Mouse (Mus musculus): Measurements from ENCODE around the gene Chka. TPM values are rescaled to one million over a fixed set of nuclear protein-coding genes. Genes with fewer than 3 reads are reported as not detected.

The Chka gene
- polyA plus RNA-seq (2016; fragmentation: Nextera tagmentation; extraction: Ambion mirVana): 30.1 and 36.1 TPM in 2 replicates

DNA sequence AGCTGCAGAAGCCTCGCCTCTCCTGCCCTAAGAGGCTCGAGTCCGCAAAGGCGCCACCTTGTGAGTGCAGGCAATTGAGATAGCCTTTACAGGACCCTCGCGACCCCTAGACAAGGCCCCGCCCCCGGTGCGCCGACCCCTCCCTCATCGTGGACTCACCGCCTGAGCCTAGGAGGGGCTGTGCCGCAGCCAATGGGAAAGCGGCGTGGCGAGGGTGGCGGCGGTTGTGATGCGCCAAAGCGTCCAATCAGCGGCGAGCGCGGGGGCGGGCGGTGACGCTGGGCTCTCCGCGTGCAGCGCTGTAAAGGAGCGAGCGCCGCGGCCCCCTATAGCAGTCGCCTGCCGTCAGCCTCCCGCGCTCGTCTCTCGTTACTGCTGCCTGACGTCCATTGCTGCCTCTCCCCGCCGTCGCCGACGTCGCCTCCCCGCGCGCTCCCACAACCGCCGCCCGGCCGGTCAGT lies at the start of gene Chka:
Gene Chka, plus strand, starts transcription at position 272 of the 461 bp plus-strand sequence.
- H3K4me1 ChIP-seq (replicated peaks): peaks cover 42% of the 10 kb centered on the region
- peak; percentile 97 for ATAC-seq (ENCODE audit: insufficient number of reproducible peaks, low FRiP score)
- WGBS: under 1% methylated on average over 54 of the region's 54 CpGs

DNA sequence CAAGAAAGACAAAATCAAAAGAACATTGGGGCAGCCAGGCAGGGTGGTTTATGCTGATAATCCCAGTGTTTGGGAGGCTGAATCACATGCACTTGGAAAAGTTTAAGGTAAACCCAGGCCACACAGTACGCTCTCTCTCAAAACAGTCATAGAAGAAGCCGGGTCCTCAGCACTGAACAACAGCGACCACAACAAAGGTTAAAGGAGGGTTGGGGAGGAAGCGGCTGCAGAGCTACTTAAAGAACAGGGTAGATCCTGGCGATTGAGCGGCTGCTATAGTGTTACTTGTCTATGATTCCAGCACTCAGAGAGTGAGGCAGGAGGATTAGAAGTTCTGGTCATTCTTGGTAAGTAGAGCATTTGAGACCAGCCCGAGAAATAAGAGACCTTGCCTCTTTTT lies 46.0 kb upstream of the Chka start:
- Histone ChIP-seq H3K27me3 (replicated peaks) (no peaks in the 10 kb centered on the region), H3K27ac (ENCODE audit: poor library complexity, severe bottlenecking) (no peak overlapping the region), H3K36me3 (peaks cover 83% of the 10 kb centered on the region), H3K4me3 (no peak overlapping the region), H3K9me3 (replicated peaks) (no peaks in the 10 kb centered on the region), H3K4me1 (replicated peaks) (no peaks in the 10 kb centered on the region), H3K4me2 (no peak overlapping the region), H3K9ac (no peak overlapping the region)
- no peak for ATAC-seq (ENCODE audit: insufficient number of reproducible peaks, low FRiP score)
- 92% methylated on average over 7 of the region's 7 CpGs for WGBS

More for the DNA sequence above, at the start of gene Chka:
- H3K9ac ChIP-seq: peak within 1 kb of the TSS; percentile 88
- H3K36me3 ChIP-seq: no peaks in the 10 kb centered on the region
- H3K27ac ChIP-seq (ENCODE audit: poor library complexity, severe bottlenecking): peak within 1 kb of the TSS; percentile 98
- H3K4me2 ChIP-seq: peak within 1 kb of the TSS; percentile 83
- H3K9me3 ChIP-seq (replicated peaks): no peaks in the 10 kb centered on the region
- H3K4me3 ChIP-seq: peak within 1 kb of the TSS; percentile 79
- H3K27me3 ChIP-seq (replicated peaks): no peaks in the 10 kb centered on the region

DNA sequence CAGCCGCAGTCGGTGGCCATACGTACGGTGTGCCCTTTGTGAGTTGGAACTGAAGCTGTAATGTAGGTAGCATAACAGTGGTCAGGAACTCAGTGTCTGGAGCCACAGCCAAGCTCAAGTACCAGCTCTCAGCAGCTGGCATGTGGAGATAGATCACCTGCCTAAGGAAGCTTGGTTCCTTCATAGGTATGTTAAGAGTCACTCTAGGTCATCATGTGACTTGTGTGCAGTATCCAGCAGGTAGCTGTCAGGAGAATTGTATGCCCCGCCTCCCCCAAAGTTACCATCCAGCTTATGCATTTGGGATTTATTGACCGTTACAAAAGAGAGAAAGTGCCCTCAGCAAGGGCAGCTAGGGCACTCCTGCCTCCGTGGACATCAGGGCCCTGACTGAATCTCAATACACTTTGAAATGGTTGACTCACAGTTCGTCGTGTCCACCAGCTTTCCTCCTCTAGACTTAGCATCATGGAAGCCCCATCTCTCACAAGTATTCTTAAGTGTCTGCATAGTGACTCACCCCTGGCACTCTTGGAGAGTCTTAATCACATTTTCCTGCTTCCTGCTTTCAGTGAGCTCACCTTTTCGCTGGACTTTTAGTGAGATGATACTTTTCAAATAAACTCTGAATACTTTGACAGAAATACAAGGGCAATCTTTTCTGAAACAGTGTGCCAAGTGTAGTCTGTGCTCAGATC lies 40.9 kb upstream of the Chka start:
- H3K9me3 ChIP-seq (replicated peaks): no peaks in the 10 kb centered on the region
- H3K4me2 ChIP-seq: no peak overlapping the region
- no peak overlapping the region for H3K4me3 ChIP-seq
- peaks cover 88% of the 10 kb centered on the region for H3K36me3 ChIP-seq
- WGBS: 90% methylated on average over 10 of the region's 10 CpGs
- H3K9ac ChIP-seq: no peak overlapping the region
- no peaks in the 10 kb centered on the region for H3K4me1 ChIP-seq (replicated peaks)
- ATAC-seq (ENCODE audit: insufficient number of reproducible peaks, low FRiP score): no peak
- no peaks in the 10 kb centered on the region for H3K27me3 ChIP-seq (replicated peaks)
- H3K27ac ChIP-seq (ENCODE audit: poor library complexity, severe bottlenecking): no peak overlapping the region

DNA sequence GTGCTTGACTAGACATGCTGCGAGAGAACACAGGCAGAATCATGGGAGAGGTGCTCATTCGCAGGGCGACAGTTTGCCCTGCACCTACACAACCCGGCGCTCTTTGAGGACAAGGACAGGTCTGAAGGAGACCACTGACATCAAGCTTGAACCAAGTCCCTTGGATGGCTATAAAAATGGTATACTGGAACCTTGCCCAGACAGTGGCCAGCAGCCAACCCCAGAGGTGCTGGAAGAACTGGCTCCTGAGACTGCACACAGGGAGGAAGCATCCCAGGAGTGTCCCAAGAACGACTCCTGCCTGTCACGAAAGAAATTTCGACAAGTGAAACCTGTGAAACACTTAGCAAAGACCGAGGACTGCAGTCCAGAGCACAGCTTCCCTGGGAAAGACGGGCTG lies 37.1 kb upstream of the Chka start:
- Histone ChIP-seq H3K9ac (no peak overlapping the region), H3K27ac (ENCODE audit: poor library complexity, severe bottlenecking) (no peak overlapping the region), H3K4me3 (no peak overlapping the region), H3K27me3 (replicated peaks) (no peaks in the 10 kb centered on the region), H3K36me3 (peaks cover 68% of the 10 kb centered on the region), H3K4me2 (no peak overlapping the region), H3K4me1 (replicated peaks) (peaks cover under 1% of the 10 kb centered on the region; the same call in 1 of the 2 replicates), H3K9me3 (replicated peaks) (no peaks in the 10 kb centered on the region)
- WGBS: 83% methylated on average over 10 of the region's 10 CpGs
- ATAC-seq (ENCODE audit: insufficient number of reproducible peaks, low FRiP score): no peak

DNA sequence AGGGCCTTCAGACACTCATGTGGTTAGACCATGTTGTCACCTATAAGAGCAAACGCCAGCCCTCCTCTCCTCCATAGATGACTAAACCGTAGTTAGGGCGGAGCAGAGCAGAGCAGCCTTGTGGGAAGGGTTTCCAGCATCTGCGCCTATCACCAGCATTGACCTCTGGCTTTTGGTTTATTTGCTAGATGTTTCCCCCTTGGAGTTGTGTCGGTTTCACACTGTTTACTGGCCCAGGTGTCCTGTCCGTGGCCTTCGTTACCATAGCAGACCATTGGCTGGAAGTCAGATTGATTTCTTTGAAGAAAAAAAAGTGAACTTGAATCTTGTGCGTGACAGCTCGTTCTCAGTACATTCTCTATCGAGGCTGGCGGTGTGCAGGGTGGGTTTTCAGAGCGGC lies 35.7 kb upstream of the Chka start:
- peaks cover 54% of the 10 kb centered on the region for H3K36me3 ChIP-seq
- H3K9ac ChIP-seq: no peak overlapping the region
- no peak overlapping the region for H3K4me2 ChIP-seq
- H3K27ac ChIP-seq (ENCODE audit: poor library complexity, severe bottlenecking): no peak overlapping the region
- H3K4me1 ChIP-seq (replicated peaks): peaks cover 8% of the 10 kb centered on the region; the same call in 1 of the 2 replicates
- no peak overlapping the region for H3K4me3 ChIP-seq
- ATAC-seq (ENCODE audit: insufficient number of reproducible peaks, low FRiP score): no peak
- H3K9me3 ChIP-seq (replicated peaks): no peaks in the 10 kb centered on the region
- 91% methylated on average over 12 of the region's 12 CpGs for WGBS
- H3K27me3 ChIP-seq (replicated peaks): no peaks in the 10 kb centered on the region

DNA sequence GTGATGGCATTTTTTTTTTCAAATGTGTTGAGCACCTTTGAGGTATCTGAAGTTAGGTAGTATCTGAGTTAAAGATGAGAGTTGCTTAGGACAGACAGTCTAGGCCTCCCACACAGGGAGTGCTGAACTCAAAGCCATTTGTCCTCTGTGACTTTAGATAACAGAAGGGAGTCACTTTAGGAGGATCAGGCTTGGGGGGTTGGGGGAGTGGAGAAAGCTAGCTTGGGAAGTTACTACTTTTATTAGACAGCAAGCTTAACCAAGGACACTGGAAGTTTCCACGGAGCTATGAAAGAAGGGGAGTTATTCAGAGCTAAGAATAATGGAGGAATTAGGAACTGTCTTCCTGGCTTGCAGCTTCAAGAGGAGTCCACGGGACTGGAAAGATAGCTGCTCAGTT lies 32.5 kb upstream of the Chka start:
- Histone ChIP-seq H3K9me3 (replicated peaks) (no peaks in the 10 kb centered on the region), H3K4me1 (replicated peaks) (peaks cover 8% of the 10 kb centered on the region; the same call in 1 of the 2 replicates), H3K4me2 (no peak overlapping the region), H3K27ac (ENCODE audit: poor library complexity, severe bottlenecking) (no peak overlapping the region), H3K4me3 (no peak overlapping the region), H3K9ac (no peak overlapping the region), H3K27me3 (replicated peaks) (no peaks in the 10 kb centered on the region), H3K36me3 (peaks cover 31% of the 10 kb centered on the region)
- no peak for ATAC-seq (ENCODE audit: insufficient number of reproducible peaks, low FRiP score)
- WGBS: 48% methylated on average over 2 of the region's 2 CpGs

DNA sequence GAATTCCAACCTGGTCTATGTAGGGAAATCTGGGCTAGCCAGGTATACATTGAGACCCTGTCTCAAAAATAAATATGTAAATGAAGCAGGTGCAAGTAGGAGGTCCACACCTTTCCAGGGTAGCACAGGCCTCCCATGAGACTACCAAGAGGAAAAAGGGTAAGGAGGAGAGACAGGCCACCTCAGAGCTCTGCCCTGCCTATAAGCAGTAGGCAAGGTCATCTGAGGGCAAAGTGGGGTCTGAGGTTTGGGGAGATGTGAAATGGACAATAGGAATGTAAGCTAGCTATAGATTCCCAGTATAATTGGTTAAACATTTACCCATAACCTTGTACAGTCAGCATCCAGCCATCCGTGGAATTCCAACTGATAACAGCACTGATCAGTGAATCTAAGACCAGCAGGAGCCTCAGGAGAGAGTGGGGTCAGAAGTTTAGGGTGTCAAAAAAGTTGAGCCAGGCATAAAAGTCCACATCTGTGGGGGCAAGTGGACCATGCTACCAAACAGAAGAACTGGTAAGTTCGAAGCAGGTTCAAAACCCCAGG lies 31.6 kb upstream of the Chka start:
- no peaks in the 10 kb centered on the region for H3K9me3 ChIP-seq (replicated peaks)
- no peak overlapping the region for H3K27ac ChIP-seq (ENCODE audit: poor library complexity, severe bottlenecking)
- no peak for ATAC-seq (ENCODE audit: insufficient number of reproducible peaks, low FRiP score)
- H3K4me2 ChIP-seq: no peak overlapping the region
- H3K4me1 ChIP-seq (replicated peaks): peaks cover 8% of the 10 kb centered on the region; the same call in 1 of the 2 replicates
- 55% methylated on average over 2 of the region's 2 CpGs for WGBS
- no peak overlapping the region for H3K4me3 ChIP-seq
- H3K27me3 ChIP-seq (replicated peaks): no peaks in the 10 kb centered on the region
- peaks cover 22% of the 10 kb centered on the region for H3K36me3 ChIP-seq
- H3K9ac ChIP-seq: no peak overlapping the region

DNA sequence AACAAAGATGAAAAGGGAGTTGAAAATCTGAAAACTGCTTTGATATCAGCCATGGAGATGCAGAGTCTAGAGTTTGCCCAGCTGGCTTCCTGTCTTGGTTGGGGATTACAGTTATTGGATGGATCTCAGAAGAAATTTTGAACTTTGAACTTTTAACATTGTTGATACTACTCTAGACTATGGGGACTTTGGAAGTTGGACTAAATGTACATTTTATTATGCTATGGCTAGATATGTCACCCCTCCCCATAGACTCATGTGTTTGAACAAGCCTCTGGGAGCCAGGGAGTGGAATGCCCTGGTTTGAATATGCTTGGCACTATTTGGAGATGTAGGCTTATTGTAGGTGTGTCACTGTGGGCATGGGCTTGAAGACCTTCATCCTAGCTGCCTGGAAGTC lies 26.5 kb upstream of the Chka start:
- Histone ChIP-seq H3K4me3 (no peak overlapping the region), H3K9ac (no peak overlapping the region), H3K4me2 (no peak overlapping the region), H3K36me3 (no peaks in the 10 kb centered on the region), H3K27me3 (replicated peaks) (no peaks in the 10 kb centered on the region), H3K9me3 (replicated peaks) (no peaks in the 10 kb centered on the region), H3K27ac (ENCODE audit: poor library complexity, severe bottlenecking) (no peak overlapping the region), H3K4me1 (replicated peaks) (peaks cover 2% of the 10 kb centered on the region; the same call in 1 of the 2 replicates)
- ATAC-seq (ENCODE audit: insufficient number of reproducible peaks, low FRiP score): no peak

DNA sequence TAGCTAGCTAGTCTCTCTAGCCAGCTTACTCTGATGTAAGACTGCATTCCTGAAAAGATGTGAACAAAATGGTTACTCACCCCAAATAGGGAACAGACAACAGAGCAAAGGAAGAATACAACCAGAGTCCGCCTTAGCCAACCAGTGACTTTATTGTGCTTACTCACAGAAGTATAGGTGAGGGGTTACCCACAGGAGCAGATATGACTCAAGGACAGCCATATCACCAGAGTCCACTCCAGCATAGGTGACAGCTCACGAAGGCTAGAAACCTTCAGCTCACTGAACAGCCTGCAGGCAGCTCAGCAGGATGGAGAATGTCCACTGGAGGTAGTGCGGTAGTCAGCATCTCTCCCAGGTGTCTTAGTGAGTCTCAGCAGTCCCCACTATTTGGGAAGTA lies 21.7 kb upstream of the Chka start:
- Histone ChIP-seq H3K4me2 (no peak overlapping the region), H3K4me1 (replicated peaks) (peaks cover 7% of the 10 kb centered on the region; the same call in 1 of the 2 replicates), H3K9me3 (replicated peaks) (no peaks in the 10 kb centered on the region), H3K9ac (no peak overlapping the region), H3K27ac (ENCODE audit: poor library complexity, severe bottlenecking) (no peak overlapping the region), H3K36me3 (no peaks in the 10 kb centered on the region), H3K4me3 (no peak overlapping the region), H3K27me3 (replicated peaks) (no peaks in the 10 kb centered on the region)
- 77% methylated on average over 3 of the region's 3 CpGs for WGBS
- no peak for ATAC-seq (ENCODE audit: insufficient number of reproducible peaks, low FRiP score)

DNA sequence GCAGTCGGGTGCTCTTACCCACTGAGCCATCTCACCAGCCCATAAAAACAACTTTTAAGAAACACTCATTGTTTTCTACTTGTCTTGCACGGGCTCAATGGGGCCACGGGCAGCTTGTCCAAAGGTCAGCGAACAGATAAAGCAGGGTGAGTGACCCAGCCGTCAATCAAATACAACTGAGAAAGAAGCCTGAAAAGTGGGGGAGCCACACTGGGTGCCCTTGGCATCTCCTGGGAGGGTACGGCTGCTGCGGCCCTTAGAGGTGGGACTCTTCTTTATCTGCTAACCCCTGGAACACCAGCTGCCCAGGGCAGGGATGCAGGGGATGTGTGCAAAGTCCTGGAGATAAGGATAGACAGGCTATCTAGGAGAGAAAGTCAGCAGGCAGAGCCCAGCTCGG lies 19.9 kb upstream of the Chka start:
- no peak for ATAC-seq (ENCODE audit: insufficient number of reproducible peaks, low FRiP score)
- 60% methylated on average over 8 of the region's 8 CpGs for WGBS
- Histone ChIP-seq H3K27ac (ENCODE audit: poor library complexity, severe bottlenecking) (no peak overlapping the region), H3K27me3 (replicated peaks) (no peaks in the 10 kb centered on the region), H3K4me2 (no peak overlapping the region), H3K4me1 (replicated peaks) (peaks cover 7% of the 10 kb centered on the region; the same call in 1 of the 2 replicates), H3K9me3 (replicated peaks) (no peaks in the 10 kb centered on the region), H3K9ac (no peak overlapping the region), H3K36me3 (no peaks in the 10 kb centered on the region), H3K4me3 (no peak overlapping the region)

DNA sequence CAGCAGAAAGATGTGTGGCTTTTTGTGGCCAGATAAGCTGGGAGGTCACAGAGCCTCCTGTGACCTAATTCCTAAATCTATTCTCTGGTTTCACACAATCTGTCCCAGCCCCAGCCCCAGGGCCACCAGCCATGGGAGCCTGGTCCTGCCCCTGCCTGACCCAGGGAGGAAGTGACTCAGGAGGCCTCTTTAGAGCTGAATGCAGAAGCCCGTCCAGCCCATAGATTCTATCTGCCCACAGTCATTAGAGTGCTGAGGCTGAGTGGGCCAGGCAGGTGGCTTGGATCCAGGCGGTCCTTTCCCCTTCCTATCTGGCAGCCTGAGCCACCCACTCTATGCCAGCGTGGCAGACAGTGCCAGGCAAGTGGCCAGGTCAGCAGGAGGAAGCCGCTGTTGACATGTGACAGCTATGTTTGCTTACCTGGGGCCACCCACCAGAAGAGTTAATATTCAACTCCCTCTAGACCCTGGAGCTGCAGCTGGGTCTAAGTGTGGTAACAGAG lies 18.7 kb upstream of the Chka start:
- Histone ChIP-seq H3K4me2 (no peak overlapping the region), H3K9ac (no peak overlapping the region), H3K36me3 (no peaks in the 10 kb centered on the region), H3K4me1 (replicated peaks) (peaks cover 7% of the 10 kb centered on the region; the same call in 1 of the 2 replicates), H3K27ac (ENCODE audit: poor library complexity, severe bottlenecking) (no peak overlapping the region), H3K27me3 (replicated peaks) (no peaks in the 10 kb centered on the region), H3K9me3 (replicated peaks) (no peaks in the 10 kb centered on the region), H3K4me3 (no peak overlapping the region)
- no peak for ATAC-seq (ENCODE audit: insufficient number of reproducible peaks, low FRiP score)
- WGBS: 47% methylated on average over 4 of the region's 4 CpGs
